Mouse (Mus musculus) WW6 (cell line): Measurements from ENCODE around the gene Rras.

Source experiments
- DNase-seq: peaks from one replicate; pipeline ENCODE4 v3.0.0-alpha.2; 2013; ENCODE audit warnings: low read depth, low spot score

Gene Rras

GRCm38 (mm10) chr7:45017242-45018061 lies at the start of gene Rras:
Rras (plus strand) TSS chr7:45017961.
- DNase-seq: peak; percentile 95

DNA sequence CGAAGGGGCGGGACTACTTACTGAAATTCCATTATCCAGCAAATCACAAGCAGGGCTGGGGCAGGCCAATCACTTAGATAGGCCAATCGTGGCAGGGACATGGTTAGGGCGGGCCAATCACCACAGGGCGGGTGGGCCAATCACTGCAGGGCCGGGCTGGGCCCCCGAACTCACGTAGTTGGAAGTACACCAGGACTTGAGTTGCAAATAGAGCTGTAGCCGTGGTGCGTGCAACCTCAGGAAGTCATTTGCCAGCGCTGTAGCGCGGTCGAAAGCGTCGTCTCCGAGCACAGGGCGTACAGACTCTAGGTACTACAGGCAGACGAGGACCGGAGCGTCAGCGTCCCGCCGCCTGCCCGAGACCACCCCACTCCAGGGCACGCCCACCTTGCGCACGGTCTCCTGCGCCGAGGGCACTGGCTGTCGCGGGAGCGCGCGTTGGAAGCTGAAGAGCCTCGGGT lies 47.5 kb upstream of the Rras start:
- peak; percentile 83 for DNase-seq

DNA sequence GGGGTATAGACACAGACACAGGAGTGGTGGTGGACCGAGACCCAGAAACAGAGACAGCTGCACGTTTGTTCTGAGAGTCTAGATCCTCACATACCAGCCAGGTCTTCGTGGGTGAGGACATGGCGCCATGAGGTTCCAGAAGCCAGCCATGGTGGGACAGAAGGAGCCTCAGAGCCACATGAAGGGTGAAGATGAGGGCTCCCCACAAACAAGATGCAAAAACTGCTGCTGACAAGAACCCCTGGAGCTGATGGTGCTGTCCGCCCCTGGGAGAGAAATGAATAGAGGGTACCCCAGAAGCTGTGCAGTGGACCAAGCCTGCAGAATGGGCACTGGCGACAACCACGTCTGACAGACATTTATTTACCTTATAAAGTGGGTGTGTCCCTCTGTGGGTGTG lies 46.6 kb upstream of the Rras start:
- DNase-seq: no peak

DNA sequence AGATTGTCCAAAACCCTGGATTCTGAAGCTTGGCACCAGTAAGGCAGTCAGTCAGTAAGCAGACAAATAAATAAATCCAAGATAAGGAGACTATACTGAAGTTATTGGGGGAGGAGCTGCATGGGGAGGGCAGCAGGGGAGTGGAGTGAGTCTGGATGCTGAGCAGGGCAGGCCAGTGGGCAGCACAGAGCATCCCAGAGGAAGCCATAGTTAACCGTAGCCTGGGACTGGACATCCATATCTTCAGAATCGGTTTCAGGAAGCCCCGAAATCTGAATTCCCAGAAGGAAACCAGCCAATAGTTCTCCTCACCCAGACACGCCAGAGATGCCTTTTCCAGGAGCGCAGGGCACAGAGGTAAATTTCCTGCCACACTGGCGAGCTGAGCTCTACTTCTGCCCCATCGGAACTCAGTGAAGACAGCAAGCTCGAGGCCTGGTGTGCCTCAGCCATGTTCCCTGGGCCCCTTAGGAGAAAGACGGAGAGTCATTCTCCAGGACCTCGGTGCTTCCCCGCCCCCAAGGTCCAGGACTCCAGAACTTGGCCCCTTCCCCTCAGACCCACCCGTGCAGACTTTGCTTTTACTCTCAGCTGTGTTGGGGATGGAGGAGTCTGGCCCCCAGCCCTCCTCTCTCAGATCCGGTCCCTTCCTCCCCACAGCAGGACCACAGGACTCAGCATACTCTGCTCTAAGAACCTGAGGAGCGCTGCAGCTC lies 44.2 kb upstream of the Rras start:
- no peak for DNase-seq

DNA sequence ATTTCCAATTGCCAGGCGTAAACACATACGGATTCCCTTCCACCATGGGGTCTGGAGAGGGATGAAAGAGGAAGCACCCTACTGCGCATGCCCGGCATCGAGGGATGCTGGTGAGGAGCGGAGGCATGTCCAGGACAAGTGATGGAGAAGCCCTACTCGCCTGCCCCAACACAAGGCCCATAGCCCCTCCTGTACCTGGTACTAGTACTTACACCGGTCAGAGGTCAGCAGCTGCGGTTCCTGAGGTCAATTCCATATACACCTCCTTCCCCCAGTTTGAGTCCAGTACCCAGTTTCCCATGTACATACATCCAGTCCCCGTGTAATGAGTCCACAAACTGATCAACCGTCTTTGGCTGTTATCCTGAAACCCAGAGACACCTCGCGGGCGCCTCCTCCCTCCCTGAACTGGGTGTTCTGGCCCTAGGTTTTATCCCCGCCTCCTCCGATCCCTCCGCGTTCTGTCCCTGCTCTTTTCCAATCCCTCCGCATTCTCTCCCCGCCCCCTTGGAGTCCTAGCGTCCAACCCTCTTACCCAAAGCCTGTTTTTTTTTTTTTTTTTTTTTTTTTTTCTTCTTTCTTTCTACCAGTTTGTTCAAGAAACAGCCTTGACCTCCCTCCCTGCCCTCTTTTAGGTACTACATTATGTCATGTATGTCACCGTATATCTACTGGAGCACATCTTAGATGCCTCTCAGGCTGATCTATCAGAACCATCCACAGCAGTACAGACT lies 43.2 kb upstream of the Rras start, which contains the start of gene Cpt1c:
Gene Cpt1c, minus strand, starts transcription at position 469 of the 734 bp plus-strand sequence.
- DNase-seq: peak; percentile 75

DNA sequence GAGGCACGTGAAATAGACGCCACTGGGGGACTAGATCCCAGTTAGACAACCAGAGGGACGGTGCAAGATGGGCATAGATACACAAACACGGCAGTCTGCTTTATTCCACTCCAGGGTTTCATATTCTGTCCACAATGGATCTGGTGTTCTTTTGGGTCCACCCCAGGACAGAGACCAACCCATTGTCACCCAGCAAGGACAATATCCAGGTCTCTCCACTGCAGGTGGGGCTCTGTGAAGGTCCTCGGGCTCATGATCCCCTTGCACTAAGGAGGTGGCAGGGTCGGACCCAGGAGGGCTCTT lies 42.7 kb upstream of the Rras start:
- DNase-seq: no peak

GRCm38 (mm10) chr7:44978300-44978699 lies 39.5 kb upstream of the Rras start:
- no peak for DNase-seq

DNA sequence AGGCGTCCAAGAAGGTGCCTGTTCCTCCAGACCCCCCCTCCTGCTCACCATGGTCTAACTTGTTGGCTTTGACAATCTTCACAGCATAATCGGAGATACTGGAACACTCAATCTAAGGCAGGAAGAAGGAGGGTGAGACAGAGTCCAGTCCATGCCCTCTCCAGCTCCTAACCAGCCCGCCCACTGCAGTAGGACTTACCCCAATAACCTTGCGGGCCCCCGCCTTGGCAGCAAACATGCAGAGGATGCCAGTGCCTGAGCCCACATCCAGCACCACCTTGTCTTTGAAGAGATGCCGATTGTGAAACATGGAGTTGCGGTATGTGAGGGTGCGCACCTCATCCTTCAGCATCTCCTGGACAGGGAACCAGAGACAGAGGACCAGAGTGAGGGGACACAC lies 36.2 kb upstream of the Rras start:
- no peak for DNase-seq

GRCm38 (mm10) chr7:44983085-44983484 lies 34.7 kb upstream of the Rras start:
- DNase-seq: peak; percentile 58

- DNase-seq: no peak
Measured at GRCm38 (mm10) chr7:44983944-44984832, 33.6 kb upstream of the Rras start.

DNA sequence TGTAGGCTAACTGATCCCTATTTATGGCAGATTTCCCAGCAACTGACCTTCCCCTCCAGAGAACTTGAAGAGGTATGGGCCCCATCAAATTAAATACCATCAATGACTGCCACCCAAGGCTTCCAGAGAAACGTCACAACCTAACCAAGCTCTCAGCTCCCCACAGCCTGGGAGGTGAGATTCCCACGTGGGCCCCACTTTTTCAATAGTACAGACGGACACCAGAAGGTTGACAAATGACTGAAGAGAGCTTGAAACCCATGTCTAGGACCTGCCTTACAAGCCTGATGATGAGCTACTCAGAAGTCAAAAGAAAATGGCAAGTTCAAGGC lies 33.0 kb upstream of the Rras start:
- DNase-seq: no peak

GRCm38 (mm10) chr7:44985595-44986191 lies 32.1 kb upstream of the Rras start:
- peak; percentile 55 for DNase-seq

GRCm38 (mm10) chr7:44986192-44986878 lies 31.4 kb upstream of the Rras start, which contains the start of gene Prmt1:
Prmt1 (minus strand) TSS chr7:44986568.
- DNase-seq: peak; percentile 98

GRCm38 (mm10) chr7:44986879-44987718 lies 30.7 kb upstream of the Rras start:
- no peak for DNase-seq

DNA sequence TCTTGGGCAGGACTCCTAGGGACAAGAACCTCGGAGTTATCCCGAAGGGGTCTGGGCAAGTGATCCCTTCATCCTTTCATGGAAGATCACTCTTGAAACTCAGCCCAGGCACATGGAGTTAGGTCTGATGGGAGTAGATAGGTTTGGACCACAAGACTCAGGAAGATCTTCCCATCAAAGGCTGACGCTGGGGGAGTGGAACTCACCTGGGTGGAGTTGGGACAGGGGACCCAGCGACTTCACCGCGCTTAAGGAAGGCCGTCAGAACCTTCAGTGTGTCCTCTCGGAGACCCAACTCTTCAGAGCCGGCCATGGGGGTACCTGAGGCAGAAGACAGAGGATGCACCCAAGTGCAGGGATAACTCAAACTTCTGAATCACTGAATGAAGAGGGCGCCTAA lies 21.1 kb upstream of the Rras start:
- no peak for DNase-seq

- DNase-seq: peak; percentile 87
Measured at GRCm38 (mm10) chr7:44997231-44997939, 20.4 kb upstream of the Rras start, which contains the start of gene Irf3. Irf3 (plus strand) TSS chr7:44997648.

DNA sequence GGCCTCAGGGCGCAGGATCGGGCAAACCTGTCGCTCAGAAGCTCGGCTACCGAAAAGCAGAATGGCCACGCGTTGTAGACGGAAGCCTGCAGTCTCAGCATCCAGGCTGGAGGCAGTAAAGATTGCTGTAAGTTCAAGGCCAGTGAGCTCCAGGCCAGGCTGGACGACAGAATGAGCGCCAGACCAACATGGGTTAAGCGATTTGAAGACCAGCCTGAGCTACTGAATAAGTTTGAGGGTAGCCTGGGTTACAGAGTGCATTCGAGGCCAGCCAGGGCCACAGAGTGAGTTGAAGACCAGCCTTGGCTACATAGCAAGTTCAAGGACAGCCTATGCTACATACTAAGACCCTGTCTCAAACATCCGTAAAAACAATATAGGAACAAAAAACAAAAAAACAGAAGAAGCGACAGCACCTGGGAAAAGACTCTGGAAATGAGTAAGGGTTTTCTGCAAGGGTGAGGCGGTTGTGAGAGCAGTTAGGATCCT lies 19.8 kb upstream of the Rras start:
- no peak for DNase-seq

DNA sequence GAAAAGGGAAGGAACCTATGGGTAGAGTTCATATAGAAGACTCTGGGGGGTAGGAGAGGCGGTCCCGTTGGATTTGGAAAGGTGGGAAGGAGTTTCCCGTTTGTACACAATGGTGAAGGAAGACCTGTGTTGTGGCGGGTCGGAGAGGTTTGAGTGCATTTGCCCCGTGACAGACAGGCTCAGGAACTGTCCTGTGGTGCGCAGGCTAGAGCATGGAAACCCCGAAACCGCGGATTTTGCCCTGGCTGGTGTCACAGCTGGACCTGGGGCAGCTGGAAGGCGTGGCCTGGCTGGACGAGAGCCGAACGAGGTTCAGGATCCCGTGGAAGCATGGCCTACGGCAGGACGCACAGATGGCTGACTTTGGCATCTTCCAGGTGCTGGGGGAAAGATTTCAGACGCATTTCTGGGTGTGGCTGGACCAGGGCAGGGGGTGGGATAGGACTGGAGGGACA lies 19.2 kb upstream of the Rras start, which contains the start of gene Bcl2l12:
Gene Bcl2l12, minus strand, starts transcription at position 212 of the 455 bp plus-strand sequence.
- DNase-seq: no peak
